In the genomic region with DNA sequence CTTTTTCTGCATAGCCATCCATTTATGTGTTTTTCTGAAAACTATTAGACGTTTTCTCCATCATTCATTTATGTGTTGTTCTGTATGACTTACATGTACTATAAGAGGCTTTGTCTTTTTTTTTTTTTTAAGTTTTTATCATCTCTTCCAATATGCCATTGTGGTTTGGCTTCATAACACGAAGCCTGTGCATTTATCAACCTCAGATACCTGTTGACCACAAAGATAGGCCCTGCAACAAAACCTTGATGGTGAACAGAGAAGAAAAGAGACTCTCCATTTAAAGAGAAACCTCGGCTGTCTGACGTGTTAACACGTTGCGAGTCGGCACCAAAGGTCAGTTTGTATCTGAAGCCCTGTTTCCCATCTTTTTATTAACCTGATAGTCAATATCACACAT, we compare ENCODE assay signal across 13 mouse cellular contexts. TPM values are rescaled to one million over a fixed set of nuclear protein-coding genes. Genes with fewer than 3 reads are reported as not detected.
A peak's percentile ranks its signal among the peaks of the same experiment; 100 is the strongest.
DNase-seq lines count a peak whose midpoint lies in the region; ATAC-seq lines count a peak whose summit lies in the region.
"Had no signal": no experiment of that assay in that cellular context is flagged by ENCODE, and none has a peak within 500 bp of the region (broad histone marks: within the 10 kb centered on the region; RNA-seq: fewer than 3 reads in every experiment).

No protein-coding gene starts in this region.

- peak overlapping the region; percentile 37 for H3K4me2 ChIP-seq in forebrain, embryonic 16.5 days (ENCODE audit: low read length)
- H3K4me2 ChIP-seq in forebrain, embryonic 14.5 days (ENCODE audit: low read length) = no peak overlapping the region
- peak overlapping the region; percentile 38 for H3K4me2 ChIP-seq in kidney, embryonic 15.5 days
- H3K4me2 ChIP-seq: intestine, embryonic 15.5 days; liver, embryonic 13.5 days had no signal

- DNase-seq in forebrain, embryonic 14.5 days (ENCODE audit: low spot score) = no peak
- no peak for DNase-seq in kidney, adult 8-10 months
- peak; percentile 48 for DNase-seq in 416B (ENCODE audit: low read depth)
- peak; percentile 37 for DNase-seq in induced T-regulatory cell, adult 2 months (ENCODE audit: low read depth)
- no peak for DNase-seq in adrenal gland, adult 8-10 months
- no peak for DNase-seq in yolk sac, embryonic 10.5 days (ENCODE audit: low spot score)
- DNase-seq: adrenal gland, adult 2 months; B cell, adult 2 months; liver, embryonic 13.5 days had no signal

- peaks cover 32% of the 10 kb centered on the region for H3K4me1 ChIP-seq in forebrain, embryonic 16.5 days (replicated peaks; ENCODE audit: control insufficient read depth, insufficient read depth, low read length)
- peaks cover 20% of the 10 kb centered on the region for H3K4me1 ChIP-seq in forebrain, embryonic 14.5 days (ENCODE audit: control insufficient read depth, insufficient read depth, low read length)
- peaks cover 50% of the 10 kb centered on the region for H3K4me1 ChIP-seq in kidney, embryonic 15.5 days

- no peaks in the 10 kb centered on the region for H3K9me3 ChIP-seq in forebrain, embryonic 16.5 days (ENCODE audit: control insufficient read depth, low read length)
- no peaks in the 10 kb centered on the region for H3K9me3 ChIP-seq in forebrain, embryonic 14.5 days (replicated peaks; ENCODE audit: control insufficient read depth, low read length)
- no peaks in the 10 kb centered on the region for H3K9me3 ChIP-seq in kidney, embryonic 15.5 days (replicated peaks)
- H3K9me3 ChIP-seq: intestine, embryonic 15.5 days; liver, embryonic 13.5 days had no signal

- no peak overlapping the region for H3K4me3 ChIP-seq in forebrain, embryonic 16.5 days (replicated peaks; ENCODE audit: low read length)
- no peak overlapping the region for H3K4me3 ChIP-seq in forebrain, embryonic 14.5 days (ENCODE audit: low read depth, low read length)
- 0 out of 2 replicates have a peak overlapping the region, but pooled peaks have one; percentile 8 for H3K4me3 ChIP-seq in kidney, embryonic 15.5 days (replicated peaks)
- H3K4me3 ChIP-seq: intestine, embryonic 15.5 days; liver, embryonic 13.5 days had no signal

- H3K27me3 ChIP-seq in forebrain, embryonic 16.5 days (replicated peaks; ENCODE audit: control insufficient read depth, insufficient read depth, low read length) = no peaks in the 10 kb centered on the region
- H3K27me3 ChIP-seq in forebrain, embryonic 14.5 days (replicated peaks; ENCODE audit: control insufficient read depth, insufficient read depth, low read length) = no peaks in the 10 kb centered on the region
- H3K27me3 ChIP-seq in kidney, embryonic 15.5 days = no peaks in the 10 kb centered on the region
- H3K27me3 ChIP-seq: intestine, embryonic 15.5 days; Patski had no signal

- H3K36me3 ChIP-seq in forebrain, embryonic 16.5 days (ENCODE audit: control insufficient read depth, insufficient read depth) = no peaks in the 10 kb centered on the region
- no peaks in the 10 kb centered on the region for H3K36me3 ChIP-seq in forebrain, embryonic 14.5 days (ENCODE audit: control insufficient read depth, insufficient read depth, low read length)
- no peaks in the 10 kb centered on the region for H3K36me3 ChIP-seq in kidney, embryonic 15.5 days
- H3K36me3 ChIP-seq: intestine, embryonic 15.5 days; liver, embryonic 13.5 days had no signal

- no peak overlapping the region for H3K27ac ChIP-seq in forebrain, embryonic 16.5 days (ENCODE audit: low read length)
- no peak overlapping the region for H3K27ac ChIP-seq in forebrain, embryonic 14.5 days (ENCODE audit: low read depth, low read length)
- no peak overlapping the region for H3K27ac ChIP-seq in kidney, embryonic 15.5 days
- H3K27ac ChIP-seq: intestine, embryonic 15.5 days; liver, embryonic 13.5 days had no signal

- 88% methylated on average over 7 of the region's 7 CpGs for WGBS in forebrain, embryonic 16.5 days
- WGBS in forebrain, embryonic 14.5 days = 89% methylated on average over 7 of the region's 7 CpGs
- WGBS in kidney, embryonic 15.5 days = 66% methylated on average over 7 of the region's 7 CpGs

- no peak for ATAC-seq in forebrain, embryonic 16.5 days
- no peak for ATAC-seq in forebrain, embryonic 14.5 days
- no peak for ATAC-seq in kidney, embryonic 15.5 days (replicated peaks; ENCODE audit: low FRiP score)
- ATAC-seq: intestine, embryonic 15.5 days; Patski had no signal

- H3K9ac ChIP-seq in forebrain, embryonic 16.5 days (replicated peaks; ENCODE audit: low read depth, low read length) = no peak overlapping the region
- no peak overlapping the region for H3K9ac ChIP-seq in forebrain, embryonic 14.5 days (ENCODE audit: low read length)
- no peak overlapping the region for H3K9ac ChIP-seq in kidney, embryonic 15.5 days
- H3K9ac ChIP-seq: intestine, embryonic 15.5 days; liver, embryonic 13.5 days had no signal

RNA-seq across cellular contexts. Expression of a gene that starts 3.9 kb away (rescaled TPM):
- 13.5 and 13.7 TPM in 2 replicates for polyA plus RNA-seq in forebrain, embryonic 16.5 days (2015; fragmentation: Nextera tagmentation; extraction: Ambion mirVana)
- 5.3 and 7.1 TPM in 2 replicates for polyA plus RNA-seq in forebrain, embryonic 14.5 days (2014; fragmentation: Nextera tagmentation; extraction: Ambion mirVana)
- 26.4 and 26.7 TPM in 2 replicates for polyA plus RNA-seq in kidney, embryonic 15.5 days (2015; fragmentation: Nextera tagmentation; extraction: Ambion mirVana)
- total RNA-seq in adrenal gland, adult 8-10 months (2022) = 1 to 10 TPM; 5.8 to 7.7 (median 6.9) TPM

RNA-seq across cellular contexts. Expression of a gene that starts 49.3 kb away (rescaled TPM):
- polyA plus RNA-seq in forebrain, embryonic 16.5 days (2015; fragmentation: Nextera tagmentation; extraction: Ambion mirVana) = 16.2 and 18.7 TPM in 2 replicates
- polyA plus RNA-seq in forebrain, embryonic 14.5 days (2014; fragmentation: Nextera tagmentation; extraction: Ambion mirVana) = 13.7 and 15.8 TPM in 2 replicates
- 11.3 and 13.4 TPM in 2 replicates for polyA plus RNA-seq in kidney, embryonic 15.5 days (2015; fragmentation: Nextera tagmentation; extraction: Ambion mirVana)
- 10 to 100 TPM; 43.0 to 45.7 (median 45.4) TPM for total RNA-seq in adrenal gland, adult 8-10 months (2022)

Comparison
In these comparisons a context has a peak if more than half of its experiments do, and no peak if none do; other contexts are left out.
1. DNase-seq: peak in 416B (single experiment) and induced T-regulatory cell, adult 2 months (single experiment); none in forebrain, embryonic 14.5 days (single experiment), kidney, adult 8-10 months (0 of 2), adrenal gland, adult 8-10 months (single experiment) and yolk sac, embryonic 10.5 days (single experiment).